Mouse (Mus musculus): ENCODE results near the gene Tmprss3.

The Tmprss3 gene

DNA sequence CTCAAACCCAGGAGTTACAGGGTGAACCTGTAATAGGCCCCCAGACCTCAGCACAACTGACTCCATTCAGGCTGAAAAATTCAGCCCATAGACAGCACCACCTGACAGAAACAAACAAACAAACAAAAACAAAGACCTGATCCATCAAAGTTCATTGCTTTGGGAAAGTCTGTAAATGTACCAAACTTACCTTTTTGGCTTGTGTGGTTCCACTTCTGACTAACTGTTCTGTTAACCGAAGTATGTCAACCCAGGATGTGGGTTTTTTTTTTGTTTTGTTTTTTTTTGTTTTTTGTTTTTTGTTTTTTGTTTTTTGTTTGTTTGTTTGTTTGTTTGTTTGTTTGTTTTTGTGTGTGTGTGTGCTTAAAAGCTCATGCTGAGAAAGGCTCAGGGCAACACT lies 62.0 kb downstream of the Tmprss3 start:
- DNase-seq (ENCODE audit: low spot score in 2 of 2): no peak

DNA sequence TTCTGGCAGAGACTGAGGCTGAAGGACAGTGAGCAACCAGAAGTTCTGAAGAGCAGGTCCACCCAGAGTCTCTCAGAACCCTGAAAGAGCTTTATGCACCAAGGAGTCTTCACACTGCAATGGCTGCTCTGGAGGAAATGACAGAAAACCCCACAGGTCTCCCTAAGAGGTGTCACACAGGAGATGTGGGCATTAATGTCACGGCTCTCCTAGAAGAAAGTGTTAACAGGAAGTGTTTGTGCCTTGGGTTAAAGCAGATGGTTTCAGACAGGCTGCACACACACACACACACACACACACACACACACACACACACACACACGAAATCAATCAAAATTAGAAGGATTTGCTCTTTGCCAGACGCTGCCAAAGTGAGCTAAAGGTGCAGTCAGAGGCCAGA lies 62.5 kb downstream of the Tmprss3 start:
- no peak for DNase-seq (ENCODE audit: low spot score in 2 of 2)

DNA sequence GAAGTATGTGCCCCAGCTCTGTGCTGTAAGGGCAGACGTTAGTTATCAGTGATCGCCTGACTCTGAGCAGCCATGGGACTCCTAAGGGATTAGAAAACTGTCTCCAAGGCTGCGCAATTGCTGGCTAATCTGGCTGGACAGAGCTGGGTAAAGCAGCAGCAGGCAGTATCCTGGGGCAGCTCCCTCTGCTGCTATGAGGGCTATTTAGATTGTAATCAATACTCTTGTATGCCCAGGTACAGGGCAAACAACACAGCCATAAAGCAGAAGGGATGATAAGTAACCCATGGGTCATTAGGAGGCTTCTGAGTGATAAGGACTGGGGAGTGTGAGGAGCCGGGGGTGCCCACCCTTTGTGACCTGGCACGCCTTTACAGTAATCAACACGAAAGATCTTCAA lies 63.9 kb downstream of the Tmprss3 start:
- DNase-seq (ENCODE audit: low spot score in 2 of 2): no peak

DNA sequence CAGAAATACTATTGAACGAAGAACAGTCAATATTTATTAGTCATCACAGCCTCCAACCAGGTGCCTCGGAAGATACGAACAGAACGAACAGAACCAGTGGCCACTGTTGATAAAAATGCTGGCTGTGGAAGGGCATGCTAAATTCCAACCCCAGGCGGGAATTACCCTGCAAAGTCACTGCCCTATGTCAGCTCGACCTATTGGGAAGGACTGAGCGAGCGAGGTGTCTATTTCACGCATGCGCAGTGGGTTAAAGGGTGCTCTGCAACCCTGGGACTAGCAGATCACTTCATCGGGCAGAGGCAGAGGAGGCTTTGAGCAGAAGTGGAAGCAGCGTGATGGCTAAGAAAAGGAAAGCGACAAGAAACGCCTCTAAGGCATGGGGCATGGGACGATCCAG lies 65.0 kb downstream of the Tmprss3 start:
- DNase-seq (ENCODE audit: low spot score in 2 of 2): no peak

DNA sequence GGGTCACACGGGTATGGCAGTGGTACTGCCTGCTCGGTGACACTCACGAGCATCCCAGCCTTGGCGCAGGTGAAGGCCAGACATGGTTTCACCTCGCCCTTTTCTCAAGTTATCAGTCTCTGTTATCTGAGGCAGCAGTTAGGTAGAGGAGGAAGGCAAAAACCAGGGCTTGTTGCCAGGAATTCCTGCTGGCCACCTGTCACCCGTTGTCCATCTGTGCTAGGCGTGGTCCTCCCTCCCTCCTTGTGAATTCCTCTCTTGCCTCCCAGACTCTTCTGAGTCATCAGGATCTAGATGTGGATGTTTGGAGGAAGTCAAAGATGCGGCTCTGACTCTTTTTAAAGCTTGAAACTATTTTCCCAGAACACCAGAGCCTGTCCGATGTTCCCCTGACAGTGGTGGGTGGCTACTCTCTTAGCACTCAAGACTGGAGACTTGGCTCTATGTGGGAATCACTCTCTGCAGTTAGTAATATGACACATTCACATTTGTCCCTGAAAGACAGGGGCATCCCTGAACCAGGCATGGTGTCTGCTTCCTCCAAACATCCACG lies 67.4 kb downstream of the Tmprss3 start:
- DNase-seq (ENCODE audit: low spot score in 2 of 2): no peak

DNA sequence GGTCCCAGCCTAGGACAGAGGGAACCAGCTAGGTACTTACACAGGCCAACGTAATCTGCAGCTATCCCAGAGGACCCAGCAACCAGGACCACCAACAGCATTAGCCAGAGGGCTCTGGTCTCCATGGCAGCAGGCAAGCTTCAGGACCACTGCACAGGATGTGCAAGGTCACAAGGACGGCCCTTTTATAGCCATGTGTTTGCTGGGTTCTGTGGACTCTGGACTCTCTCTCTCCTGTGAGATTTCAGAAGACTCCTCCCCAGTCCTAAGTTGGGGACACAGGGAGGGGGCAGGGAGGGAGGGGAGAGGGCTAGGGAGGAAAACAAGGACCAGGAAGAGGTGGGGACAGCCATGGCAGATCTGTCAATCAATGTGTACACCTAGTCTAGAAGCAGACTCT lies 69.3 kb downstream of the Tmprss3 start, which contains the start of gene Tff3:
Tff3 (minus strand) TSS at position 195 of the 400 bp plus-strand sequence.
- DNase-seq (ENCODE audit: low spot score in 2 of 2): no peak

Measured in frontal cortex, postnatal 14 days (tissue).